Mouse (Mus musculus) testis, adult 2 months (tissue): ENCODE measurements around the gene Gm20721.

ENCODE experiments used
- CTCF ChIP-seq: fragments of 200-500 bp; IDR thresholded peaks from 2 replicates; pipeline ENCODE4 v1.5.1; 2012; ENCODE audit warnings: low read depth, mild to moderate bottlenecking, inconsistent platforms, low read length, moderate library complexity; ENCODE audit not compliant: control insufficient read depth, insufficient read depth, insufficient replicate concordance
- POLR2A ChIP-seq: fragments of 200-500 bp; IDR thresholded peaks from 2 replicates; pipeline ENCODE4 v1.6.1; 2012; ENCODE audit warnings: low read depth, mild to moderate bottlenecking, inconsistent platforms, low read length, moderate library complexity; ENCODE audit not compliant: control insufficient read depth

- TF ChIP-seq CTCF, result no peak
- TF ChIP-seq POLR2A, result no peak
Measured at GRCm38 (mm10) chr2:174346612-174346998, at the start of gene Gm20721.
